Mouse (Mus musculus) ES-Bruce4 (cell line): ENCODE results near the gene Smad5. TPM values are rescaled to one million over a fixed set of nuclear protein-coding genes. Genes with fewer than 3 reads are reported as not detected.

Experiments
- H3K27ac ChIP-seq: 2 replicates; pipeline ENCODE4 v1.5.1; 2012; ENCODE audit warnings: low read length, inconsistent platforms; ENCODE audit not compliant: insufficient read depth
- H3K27me3 ChIP-seq: 2 replicates; pipeline ENCODE4 v1.6.1; 2012; ENCODE audit warnings: mild to moderate bottlenecking, low read length, inconsistent platforms; ENCODE audit not compliant: control insufficient read depth, poor library complexity, insufficient read depth, severe bottlenecking
- H3K36me3 ChIP-seq: 2 replicates; pipeline ENCODE4 v1.6.1; 2012; ENCODE audit warnings: inconsistent platforms, mild to moderate bottlenecking, low read length, moderate library complexity; ENCODE audit not compliant: control insufficient read depth, poor library complexity, insufficient read depth, severe bottlenecking
- H3K4me1 ChIP-seq: one replicate; pipeline ENCODE4 v1.8.1; 2011; ENCODE audit warnings: low read length; ENCODE audit not compliant: control insufficient read depth, insufficient read depth
- H3K4me3 ChIP-seq: 2 replicates; pipeline ENCODE4 v1.5.1; 2011; ENCODE audit warnings: low read depth, mild to moderate bottlenecking, low read length
- H3K9ac ChIP-seq: 2 replicates; pipeline ENCODE4 v1.6.1; 2012; ENCODE audit warnings: low read depth, mild to moderate bottlenecking, inconsistent platforms; ENCODE audit not compliant: poor library complexity, severe bottlenecking
- H3K9me3 ChIP-seq: replicated peaks from 2 replicates; pipeline ENCODE4 v1.6.1; 2012; ENCODE audit warnings: mild to moderate bottlenecking, low read length, inconsistent platforms; ENCODE audit not compliant: control insufficient read depth, poor library complexity, insufficient read depth, severe bottlenecking
- CTCF ChIP-seq: IDR thresholded peaks from one replicate; pipeline ENCODE4 v1.8.1; 2011; ENCODE audit warnings: low read depth, low read length
- EP300 ChIP-seq: IDR thresholded peaks from 2 replicates; pipeline ENCODE4 v1.6.1; 2011; ENCODE audit warnings: low read depth, low read length; ENCODE audit not compliant: insufficient read depth
- POLR2A ChIP-seq: IDR thresholded peaks from one replicate; pipeline ENCODE4 v1.8.1; 2011; ENCODE audit warnings: low read length; ENCODE audit not compliant: insufficient read depth
- polyA plus RNA-seq: library from polyadenylated mRNA; stranded (reverse); fragments of >200 nt; gene quantifications from 2 replicates; pipeline ENCODE4 v1.2.4, GENCODE M21; 2011; ENCODE audit warnings: low read depth; ENCODE audit not compliant: missing spikeins, insufficient read depth, insufficient read length

Gene Smad5
- polyA plus RNA-seq, 1 experiment = 34.2 TPM

GRCm38 (mm10) chr13:56772592-56772991 is 69.8 kb downstream of the Smad5 start:
- H3K4me1 ChIP-seq = no peaks in the 10 kb centered on the region
- H3K27me3 ChIP-seq = no peaks in the 10 kb centered on the region
- no peaks in the 10 kb centered on the region for H3K36me3 ChIP-seq
- TF ChIP-seq EP300 = no peak
- TF ChIP-seq POLR2A = no peak
- TF ChIP-seq CTCF = no peak
- H3K9me3 ChIP-seq = no peaks in the 10 kb centered on the region
- no peak overlapping the region for H3K4me3 ChIP-seq
- no peak overlapping the region for H3K9ac ChIP-seq
- H3K27ac ChIP-seq = no peak overlapping the region

- Histone ChIP-seq H3K9me3 (no peaks in the 10 kb centered on the region), H3K4me1 (no peaks in the 10 kb centered on the region), H3K9ac (no peak overlapping the region), H3K4me3 (no peak overlapping the region), H3K27ac (no peak overlapping the region), H3K27me3 (no peaks in the 10 kb centered on the region), H3K36me3 (no peaks in the 10 kb centered on the region)
- TF ChIP-seq EP300 = no peak
- no peak for TF ChIP-seq CTCF
- TF ChIP-seq POLR2A = no peak
Observed at GRCm38 (mm10) chr13:56773262-56773870, 70.6 kb downstream of the Smad5 start.

- Histone ChIP-seq H3K9me3 (no peaks in the 10 kb centered on the region), H3K4me3 (no peak overlapping the region), H3K9ac (no peak overlapping the region), H3K4me1 (no peaks in the 10 kb centered on the region), H3K36me3 (no peaks in the 10 kb centered on the region), H3K27me3 (no peaks in the 10 kb centered on the region), H3K27ac (no peak overlapping the region)
- TF ChIP-seq CTCF = no peak
- TF ChIP-seq EP300 = no peak
- TF ChIP-seq POLR2A = no peak
Observed at GRCm38 (mm10) chr13:56774304-56774703, 71.5 kb downstream of the Smad5 start.

- no peaks in the 10 kb centered on the region for H3K36me3 ChIP-seq
- H3K4me3 ChIP-seq = no peak overlapping the region
- no peaks in the 10 kb centered on the region for H3K9me3 ChIP-seq
- H3K27me3 ChIP-seq = no peaks in the 10 kb centered on the region
- H3K4me1 ChIP-seq = no peaks in the 10 kb centered on the region
- TF ChIP-seq EP300 (no peak), POLR2A (no peak), CTCF (no peak)
- H3K9ac ChIP-seq = no peak overlapping the region
- no peak overlapping the region for H3K27ac ChIP-seq
Observed at GRCm38 (mm10) chr13:56780746-56781469, 78.1 kb downstream of the Smad5 start.

- Histone ChIP-seq H3K27ac (no peak overlapping the region), H3K4me3 (no peak overlapping the region), H3K36me3 (no peaks in the 10 kb centered on the region), H3K9me3 (no peaks in the 10 kb centered on the region), H3K4me1 (no peaks in the 10 kb centered on the region), H3K27me3 (no peaks in the 10 kb centered on the region), H3K9ac (no peak overlapping the region)
- TF ChIP-seq CTCF = no peak
- TF ChIP-seq EP300 = no peak
- no peak for TF ChIP-seq POLR2A
Observed at GRCm38 (mm10) chr13:56781697-56782096, 78.9 kb downstream of the Smad5 start.

GRCm38 (mm10) chr13:56782621-56783020 is 79.8 kb downstream of the Smad5 start:
- TF ChIP-seq POLR2A (no peak), CTCF (no peak), EP300 (no peak)
- no peaks in the 10 kb centered on the region for H3K36me3 ChIP-seq
- no peak overlapping the region for H3K27ac ChIP-seq
- H3K9me3 ChIP-seq = no peaks in the 10 kb centered on the region
- no peak overlapping the region for H3K4me3 ChIP-seq
- H3K27me3 ChIP-seq = no peaks in the 10 kb centered on the region
- no peak overlapping the region for H3K9ac ChIP-seq
- H3K4me1 ChIP-seq = no peaks in the 10 kb centered on the region
